Mouse (Mus musculus) midbrain, embryonic 16.5 days (tissue): ENCODE data around the gene Paqr3. TPM values are rescaled to one million over a fixed set of nuclear protein-coding genes. Genes with fewer than 3 reads are reported as not detected.

Experiments
- ATAC-seq: fragments of 200-750 bp; cut with Nextera tagmentation; 2 replicates; pipeline ENCODE4 v1.8.0; 2017; ENCODE audit warnings: moderate TSS enrichment
- H3K27ac ChIP-seq: fragments of 300-500 bp; sonication (generic); 2 replicates; pipeline ENCODE4 v1.5.1; 2014; ENCODE audit warnings: mild to moderate bottlenecking, low read length, mixed read lengths
- H3K27me3 ChIP-seq: fragments of 300-500 bp; sonication (generic); 2 replicates; pipeline ENCODE4 v1.6.1; 2014; ENCODE audit warnings: low read depth, low read length, mixed read lengths; ENCODE audit not compliant: control insufficient read depth, insufficient read depth
- H3K36me3 ChIP-seq: fragments of 300-500 bp; sonication (generic); 2 replicates; pipeline ENCODE4 v1.6.1; 2014; ENCODE audit warnings: mild to moderate bottlenecking, low read length, moderate library complexity, mixed read lengths; ENCODE audit not compliant: control insufficient read depth, insufficient read depth
- H3K4me1 ChIP-seq: fragments of 300-500 bp; sonication (generic); 2 replicates; pipeline ENCODE4 v1.6.1; 2014; ENCODE audit warnings: mild to moderate bottlenecking, low read length, mixed read lengths; ENCODE audit not compliant: control insufficient read depth, insufficient read depth
- H3K4me2 ChIP-seq: fragments of 300-500 bp; sonication (generic); 2 replicates; pipeline ENCODE4 v1.6.1; 2014; ENCODE audit warnings: mild to moderate bottlenecking, low read length, mixed read lengths
- H3K4me3 ChIP-seq: fragments of 300-500 bp; sonication (generic); 2 replicates; pipeline ENCODE4 v1.5.1; 2014; ENCODE audit warnings: low read depth, mild to moderate bottlenecking, low read length, moderate library complexity, mixed read lengths
- H3K9ac ChIP-seq: fragments of 300-500 bp; sonication (generic); 2 replicates; pipeline ENCODE4 v1.6.1; 2014; ENCODE audit warnings: low read depth, low read length, mixed read lengths
- H3K9me3 ChIP-seq: fragments of 300-500 bp; sonication (generic); replicated peaks from 2 replicates; pipeline ENCODE4 v1.6.1; 2014; ENCODE audit warnings: mild to moderate bottlenecking, low read length, mixed read lengths; ENCODE audit not compliant: control insufficient read depth, poor library complexity, severe bottlenecking
- WGBS: fragments of 180-500 bp; shearing (Covaris S2); extraction: QIAGEN DNeasy Blood & Tissue Kit; methylation state at CpG from one replicate; pipeline ENCODE4 v1.1.7; 2014; 5-methylcytosine and 5-hydroxymethylcytosine counted together
- polyA plus RNA-seq: library from polyadenylated mRNA; unstranded; fragments of >200 nt; fragmentation: Nextera tagmentation; extraction: Ambion mirVana; gene quantifications from 2 replicates; pipeline ENCODE4 v1.2.1, GENCODE M21; 2015

Paqr3 gene
- 17.6 and 21.4 TPM in 2 replicates for polyA plus RNA-seq

- 1% methylated on average over 48 of the region's 62 CpGs for WGBS
- ATAC-seq, result peak; percentile 97
- peak within 1 kb of the TSS; percentile 87 for H3K9ac ChIP-seq
- H3K4me1 ChIP-seq, result peaks cover 26% of the 10 kb centered on the region
- H3K36me3 ChIP-seq, result peaks cover 5% of the 10 kb centered on the region; the same call in 1 of the 2 replicates
- peak within 1 kb of the TSS; percentile 68 for H3K4me2 ChIP-seq
- H3K27me3 ChIP-seq, result no peaks in the 10 kb centered on the region
- H3K4me3 ChIP-seq, result peak within 1 kb of the TSS; percentile 79
- H3K27ac ChIP-seq, result peak within 1 kb of the TSS; percentile 75
- H3K9me3 ChIP-seq, result no peaks in the 10 kb centered on the region
Measured at GRCm38 (mm10) chr5:97111207-97111910, at the start of gene Paqr3. Paqr3 (minus strand) TSS chr5:97111596.

DNA sequence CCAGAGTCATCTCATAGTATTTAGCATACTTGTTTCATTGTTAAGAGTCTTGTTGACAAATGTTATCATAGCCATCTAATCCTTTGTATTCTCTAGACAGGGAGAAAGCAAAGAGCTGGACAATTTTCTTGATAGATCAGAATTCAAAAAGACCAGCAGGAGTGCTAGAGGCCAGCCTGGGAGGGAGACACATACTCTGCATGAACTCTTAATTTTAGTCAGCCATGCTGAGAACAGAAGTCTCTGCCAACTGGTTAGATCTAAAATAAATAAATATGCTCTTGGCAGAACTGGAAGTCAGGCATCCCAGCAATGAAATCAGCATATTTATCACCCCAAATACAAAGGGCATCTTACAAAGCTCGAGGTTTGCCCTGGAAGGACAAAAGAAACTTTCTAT, 43.3 kb upstream of the Paqr3 start:
- Histone ChIP-seq H3K9me3 (no peaks in the 10 kb centered on the region), H3K36me3 (no peaks in the 10 kb centered on the region), H3K4me1 (no peaks in the 10 kb centered on the region), H3K4me2 (no peak overlapping the region), H3K4me3 (no peak overlapping the region), H3K9ac (no peak overlapping the region), H3K27me3 (no peaks in the 10 kb centered on the region), H3K27ac (no peak overlapping the region)
- no peak for ATAC-seq
- WGBS, result 16% methylated on average over 1 of the region's 1 CpGs

DNA sequence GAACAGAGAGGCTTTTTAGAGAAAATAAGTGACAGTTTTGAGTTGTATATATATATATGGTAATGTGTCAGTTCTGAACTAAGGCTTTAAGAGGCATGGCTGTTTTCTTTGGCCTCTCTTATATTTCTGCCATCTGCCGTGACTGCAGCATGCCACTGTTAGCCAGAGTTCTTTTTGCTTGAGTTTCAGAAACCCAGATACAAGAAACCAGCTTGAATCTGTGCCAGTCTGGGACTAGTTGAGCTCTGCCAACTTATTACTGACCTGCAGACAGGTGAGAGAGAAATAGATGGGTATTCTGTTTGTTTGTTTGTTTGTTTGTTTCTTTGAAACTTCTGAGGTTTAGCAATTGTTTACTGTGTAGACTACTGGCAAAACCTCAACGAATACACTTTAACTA, 23.9 kb upstream of the Paqr3 start:
- Histone ChIP-seq H3K4me3 (no peak overlapping the region), H3K9me3 (no peaks in the 10 kb centered on the region), H3K27me3 (no peaks in the 10 kb centered on the region), H3K9ac (no peak overlapping the region), H3K36me3 (no peaks in the 10 kb centered on the region), H3K27ac (no peak overlapping the region), H3K4me2 (no peak overlapping the region), H3K4me1 (no peaks in the 10 kb centered on the region)
- no peak for ATAC-seq
- WGBS, result 95% methylated on average over 2 of the region's 2 CpGs

GRCm38 (mm10) chr5:97129589-97129988, 18.2 kb upstream of the Paqr3 start:
- Histone ChIP-seq H3K4me2 (no peak overlapping the region), H3K27me3 (no peaks in the 10 kb centered on the region), H3K4me1 (no peaks in the 10 kb centered on the region; the same call in 1 of the 2 replicates), H3K9ac (no peak overlapping the region), H3K9me3 (no peaks in the 10 kb centered on the region), H3K36me3 (no peaks in the 10 kb centered on the region), H3K27ac (no peak overlapping the region), H3K4me3 (no peak overlapping the region)
- no peak for ATAC-seq
- WGBS, result 87% methylated on average over 2 of the region's 2 CpGs

GRCm38 (mm10) chr5:97128242-97129226, 17.1 kb upstream of the Paqr3 start:
- H3K4me2 ChIP-seq, result no peak overlapping the region
- whole genome bisulfite sequencing, result 50% methylated on average over 21 of the region's 21 CpGs

GRCm38 (mm10) chr5:97127284-97127683, 15.9 kb upstream of the Paqr3 start:
- no peak overlapping the region for H3K9ac ChIP-seq
- no peak for ATAC-seq
- no peaks in the 10 kb centered on the region for H3K36me3 ChIP-seq
- H3K4me2 ChIP-seq, result no peak overlapping the region
- no peaks in the 10 kb centered on the region; the same call in 1 of the 2 replicates for H3K4me1 ChIP-seq
- H3K4me3 ChIP-seq, result no peak overlapping the region
- H3K27ac ChIP-seq, result no peak overlapping the region
- no peaks in the 10 kb centered on the region for H3K9me3 ChIP-seq
- no peaks in the 10 kb centered on the region for H3K27me3 ChIP-seq
- 83% methylated on average over 6 of the region's 6 CpGs for WGBS

More at GRCm38 (mm10) chr5:97128242-97129226, 17.1 kb upstream of the Paqr3 start:
- no peak overlapping the region for H3K9ac ChIP-seq
- no peaks in the 10 kb centered on the region; the same call in 1 of the 2 replicates for H3K4me1 ChIP-seq
- peak; percentile 86 for ATAC-seq
- no peak overlapping the region for H3K27ac ChIP-seq
- no peaks in the 10 kb centered on the region for H3K36me3 ChIP-seq
- no peak overlapping the region for H3K4me3 ChIP-seq
- H3K27me3 ChIP-seq, result no peaks in the 10 kb centered on the region
- H3K9me3 ChIP-seq, result no peaks in the 10 kb centered on the region

- no peak overlapping the region for H3K4me3 ChIP-seq
- WGBS, result 18% methylated on average over 4 of the region's 4 CpGs
- H3K4me1 ChIP-seq, result no peaks in the 10 kb centered on the region; the same call in 1 of the 2 replicates
- peak; percentile 91 for ATAC-seq
- H3K9ac ChIP-seq, result no peak overlapping the region
- no peaks in the 10 kb centered on the region for H3K27me3 ChIP-seq
- H3K36me3 ChIP-seq, result no peaks in the 10 kb centered on the region
- H3K27ac ChIP-seq, result no peak overlapping the region
- H3K9me3 ChIP-seq, result no peaks in the 10 kb centered on the region
- no peak overlapping the region for H3K4me2 ChIP-seq
Measured at GRCm38 (mm10) chr5:97126005-97126404, 14.6 kb upstream of the Paqr3 start.

- H3K4me1 ChIP-seq, result no peaks in the 10 kb centered on the region; the same call in 1 of the 2 replicates
- H3K27me3 ChIP-seq, result no peaks in the 10 kb centered on the region
- no peak overlapping the region for H3K4me3 ChIP-seq
- no peaks in the 10 kb centered on the region for H3K36me3 ChIP-seq
- H3K9ac ChIP-seq, result no peak overlapping the region
- peak; percentile 39; the same call in 1 of the 2 replicates for ATAC-seq
- no peak overlapping the region for H3K27ac ChIP-seq
- no peaks in the 10 kb centered on the region for H3K9me3 ChIP-seq
- WGBS, result 72% methylated on average over 10 of the region's 10 CpGs
- no peak overlapping the region for H3K4me2 ChIP-seq
Measured at GRCm38 (mm10) chr5:97125459-97125970, 14.1 kb upstream of the Paqr3 start.
